Mouse (Mus musculus) ES-E14 (cell line): ENCODE results near the gene Gm6525. TPM values are rescaled to one million over a fixed set of nuclear protein-coding genes. Genes with fewer than 3 reads are reported as not detected.

Experiments
- DNase-seq: peaks from one replicate; pipeline ENCODE4 v3.0.0-alpha.2; 2013; ENCODE audit warnings: low read depth, low spot score
- H3K27ac ChIP-seq: 2 replicates; pipeline ENCODE4 v1.5.1; 2012; ENCODE audit warnings: low read depth, mild to moderate bottlenecking, low read length, moderate library complexity, mixed read lengths; ENCODE audit not compliant: poor library complexity, insufficient read depth, severe bottlenecking
- H3K36me3 ChIP-seq: 2 replicates; pipeline ENCODE4 v1.6.1; 2012; ENCODE audit warnings: mild to moderate bottlenecking, low read length, moderate library complexity, mixed read lengths; ENCODE audit not compliant: control insufficient read depth, poor library complexity, insufficient read depth, severe bottlenecking
- H3K4me1 ChIP-seq, 2 experiments: fragments of 150-350 bp in 1 of 2; sonication (generic) in 1 of 2; 2 replicates each; pipeline ENCODE4 v1.6.1; 2012; ENCODE audit warnings: low read length in 2 of 2, mild to moderate bottlenecking in 1 of 2, mixed read lengths in 1 of 2; ENCODE audit not compliant: control insufficient read depth in 2 of 2, insufficient read depth in 2 of 2, poor library complexity in 1 of 2
- H3K4me3 ChIP-seq, 2 experiments: fragments of 150-350 bp in 1 of 2; sonication (generic) in 1 of 2; 2 replicates each; pipeline ENCODE4 v1.5.1; 2012; ENCODE audit warnings: low read length in 2 of 2, low read depth in 1 of 2, mild to moderate bottlenecking in 1 of 2, mixed read lengths in 1 of 2; ENCODE audit not compliant: insufficient read depth in 1 of 2, poor library complexity in 1 of 2, severe bottlenecking in 1 of 2
- H3K9ac ChIP-seq: 2 replicates; pipeline ENCODE4 v1.6.1; 2012; ENCODE audit warnings: low read depth, mild to moderate bottlenecking, low read length, mixed read lengths; ENCODE audit not compliant: poor library complexity, insufficient read depth, severe bottlenecking
- H3K9me3 ChIP-seq: fragments of 150-350 bp; sonication (generic); 2 replicates; pipeline ENCODE4 v1.6.1; 2012; ENCODE audit warnings: low read depth, mild to moderate bottlenecking, low read length; ENCODE audit not compliant: control insufficient read depth, insufficient read depth
- CHD2 ChIP-seq: IDR thresholded peaks from 2 replicates; pipeline ENCODE4 v1.6.1; 2014; ENCODE audit warnings: mild to moderate bottlenecking, low read depth, low read length, inconsistent platforms
- HCFC1 ChIP-seq: IDR thresholded peaks from 2 replicates; pipeline ENCODE4 v1.6.1; 2012; ENCODE audit warnings: low read length, inconsistent platforms, borderline replicate concordance; ENCODE audit not compliant: insufficient read depth
- MAFK ChIP-seq: IDR thresholded peaks from 2 replicates; pipeline ENCODE4 v1.6.1; 2014; ENCODE audit warnings: mild to moderate bottlenecking, low read depth, low read length, inconsistent platforms; ENCODE audit not compliant: insufficient read depth
- ZC3H11A ChIP-seq: IDR thresholded peaks from 2 replicates; pipeline ENCODE4 v1.6.1; 2012; ENCODE audit warnings: low read depth, mild to moderate bottlenecking, inconsistent platforms, low read length, borderline replicate concordance
- ZNF384 ChIP-seq: IDR thresholded peaks from 2 replicates; pipeline ENCODE4 v1.6.1; 2012; ENCODE audit warnings: low read depth, low read length, inconsistent platforms
- in situ Hi-C, 2 experiments: fragments of 600-800 bp; cut with MboI; formaldehyde crosslinking; loops; one replicate each; pipeline ENCODE4 v1.15.1; 2025; ENCODE audit warnings: low sequenced_read_pairs in 2 of 2, inconsistent platforms in 1 of 2; ENCODE audit not compliant: unreplicated experiment in 2 of 2
- total RNA-seq: library from RNA; depleted of rRNA; stranded (reverse); fragments of 300-350 nt; gene quantifications from 2 replicates; pipeline ENCODE4 v1.2.3, GENCODE M21; 2012; rRNA removed

The Gm6525 gene
- total RNA-seq, result 0.27 and 0.48 TPM in 2 replicates

DNA sequence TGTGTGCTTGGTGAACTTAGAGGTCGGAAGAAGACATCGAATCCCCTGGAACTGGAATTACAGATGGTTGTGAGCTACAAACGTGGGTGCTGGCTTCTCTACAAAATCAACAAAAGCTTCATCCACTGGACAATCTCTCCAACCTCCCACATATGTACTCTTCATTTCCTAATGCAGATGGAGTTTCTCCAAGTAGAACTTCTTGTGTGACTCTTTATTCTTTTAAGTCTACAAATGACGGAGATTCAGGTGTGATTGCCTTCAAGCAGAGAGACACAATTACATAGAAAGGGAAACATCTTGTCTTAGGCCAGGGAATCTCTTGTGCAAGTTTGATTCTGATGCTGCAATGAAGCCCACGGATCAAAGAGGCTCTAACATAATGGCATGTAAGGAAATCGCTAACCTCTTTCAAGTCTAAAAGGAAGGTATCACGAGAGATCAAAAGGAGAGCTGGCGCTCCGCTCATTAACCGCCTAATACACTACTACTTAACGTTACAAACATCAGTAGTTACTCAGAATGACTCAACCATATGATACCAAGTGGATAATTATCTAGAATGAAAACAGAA, at the start of gene Gm6525:
Gene Gm6525, plus strand, starts transcription at position 524 of the 574 bp plus-strand sequence.
- in situ Hi-C loops, result loop anchor here (5.0 to 10.0 kb wide), 2 partner anchors 129 to 131 kb away; partner anchors contain the start of gene Trim2 (in 1 of the 2)
- Histone ChIP-seq H3K9me3 (no peaks in the 10 kb centered on the region), H3K4me3 (no peak within 1 kb of the TSS), H3K9ac (no peak within 1 kb of the TSS), H3K36me3 (no peaks in the 10 kb centered on the region; the same call in 1 of the 2 replicates), H3K4me1 (peaks cover 0 to 4% of the 10 kb centered on the region in 2 experiments; a peak in 2 of 4 replicates), H3K27ac (no peak within 1 kb of the TSS)
- TF ChIP-seq ZNF384, result no peak
- no peak for TF ChIP-seq HCFC1
- TF ChIP-seq CHD2, result no peak
- no peak for TF ChIP-seq MAFK
- TF ChIP-seq ZC3H11A, result no peak
- no peak for DNase-seq

GRCm38 (mm10) chr3:84125704-84126289, 48.1 kb upstream of the Gm6525 start:
- H3K4me3 ChIP-seq, result no peak overlapping the region
- in situ Hi-C loops, result no loop called here
- DNase-seq, result no peak
- no peak overlapping the region for H3K9ac ChIP-seq
- TF ChIP-seq ZC3H11A, result no peak
- TF ChIP-seq CHD2, result no peak
- TF ChIP-seq MAFK, result no peak
- no peak for TF ChIP-seq HCFC1
- TF ChIP-seq ZNF384, result no peak
- H3K4me1 ChIP-seq, result no peaks in the 10 kb centered on the region; a peak in 1 of 4 replicates
- H3K27ac ChIP-seq, result no peak overlapping the region
- H3K36me3 ChIP-seq, result peaks cover 6% of the 10 kb centered on the region; the same call in 1 of the 2 replicates
- peaks cover 8% of the 10 kb centered on the region; the same call in 1 of the 2 replicates for H3K9me3 ChIP-seq

DNA sequence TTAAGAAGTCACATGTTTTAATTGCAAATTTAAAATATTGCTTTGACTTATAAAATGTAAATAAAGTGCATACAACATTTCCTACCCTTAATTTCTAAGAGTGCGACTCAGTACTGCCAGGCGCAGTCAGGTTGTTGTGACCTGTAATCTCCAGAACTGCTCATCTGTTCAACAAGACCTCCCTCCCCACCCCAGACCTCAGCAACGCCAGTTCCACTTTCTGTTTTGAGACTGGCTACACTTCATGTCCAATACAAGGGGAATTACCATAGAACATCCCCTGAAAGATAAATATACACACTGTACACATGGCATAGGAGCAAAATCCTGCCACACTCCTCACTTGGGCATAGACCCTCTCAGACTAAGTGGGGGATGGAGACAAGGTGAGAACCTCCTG, 47.2 kb upstream of the Gm6525 start:
- Histone ChIP-seq H3K9ac (no peak overlapping the region), H3K4me1 (no peaks in the 10 kb centered on the region; a peak in 1 of 4 replicates), H3K36me3 (peaks cover 6% of the 10 kb centered on the region; the same call in 1 of the 2 replicates), H3K4me3 (no peak overlapping the region), H3K9me3 (peaks cover 8% of the 10 kb centered on the region; the same call in 1 of the 2 replicates), H3K27ac (no peak overlapping the region)
- DNase-seq, result no peak
- in situ Hi-C loops, result no loop called here
- no peak for TF ChIP-seq HCFC1
- no peak for TF ChIP-seq ZC3H11A
- no peak for TF ChIP-seq CHD2
- no peak for TF ChIP-seq MAFK
- no peak for TF ChIP-seq ZNF384

DNA sequence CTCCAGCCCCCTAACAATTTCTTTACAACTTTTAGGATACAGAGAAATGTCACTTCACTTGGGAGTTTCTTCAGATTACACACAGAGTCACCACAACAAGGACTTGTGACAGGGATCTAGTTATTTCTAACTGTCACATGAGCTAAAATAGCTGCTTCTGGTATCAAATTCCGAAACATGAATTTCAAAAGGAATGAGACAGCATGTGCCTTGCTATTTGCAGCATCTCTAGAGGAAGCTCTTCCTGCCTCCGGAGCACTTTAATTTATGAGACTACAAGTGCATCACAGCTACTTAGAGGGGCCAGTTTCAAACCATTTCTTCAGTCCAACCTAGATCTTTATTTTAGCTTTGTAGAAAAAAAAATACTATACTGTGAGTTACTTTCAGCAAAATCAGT, 46.5 kb upstream of the Gm6525 start:
- Histone ChIP-seq H3K9ac (no peak overlapping the region), H3K9me3 (peaks cover 8% of the 10 kb centered on the region; the same call in 1 of the 2 replicates), H3K36me3 (peaks cover 6% of the 10 kb centered on the region; the same call in 1 of the 2 replicates), H3K27ac (no peak overlapping the region), H3K4me3 (no peak overlapping the region), H3K4me1 (no peaks in the 10 kb centered on the region; a peak in 1 of 4 replicates)
- TF ChIP-seq MAFK, result no peak
- TF ChIP-seq ZNF384, result no peak
- no peak for TF ChIP-seq HCFC1
- no peak for TF ChIP-seq ZC3H11A
- in situ Hi-C loops, result no loop called here
- DNase-seq, result no peak
